9 mouse cellular contexts compared by ENCODE assay signal in genomic region chr16:8806703-8807102, GRCm38 (mm10). TPM values are rescaled to one million over a fixed set of nuclear protein-coding genes. Genes with fewer than 3 reads are reported as not detected.
DNase-seq lines count a peak whose midpoint lies in the region; ATAC-seq and TF ChIP-seq lines count a peak whose summit lies in the region.
"Had no signal": no experiment of that assay in that cellular context is flagged by ENCODE, and none has a peak within 500 bp of the region (broad histone marks: within the 10 kb centered on the region; RNA-seq: fewer than 3 reads in every experiment).

No protein-coding gene starts in this region.

- DNase-seq in gastrocnemius, postnatal 10 days = peak; percentile 34
- no peak for DNase-seq in gastrocnemius, adult 8-10 months (ENCODE audit: low spot score in 2 of 2)
- DNase-seq in thymus, adult 2 months = peak; percentile 48
- no peak for DNase-seq in thymus, adult 18-20 months
- DNase-seq in embryo, embryonic 11.5 days (ENCODE audit: low read depth, low spot score) = peak; percentile 24
- no peak for DNase-seq in right cerebral cortex, postnatal 10 days (ENCODE audit: low spot score in 2 of 2)
- DNase-seq in right cerebral cortex, adult 18-20 months = no peak

- TF ChIP-seq POLR2A in thymus, adult 2 months (IDR thresholded peaks at IDR 0.05; ENCODE audit: control insufficient read depth, extremely low read depth, insufficient read depth, low read length, poor library complexity) = no peak

- no peak overlapping the region for H3K27ac ChIP-seq in thymus, adult 2 months (ENCODE audit: control insufficient read depth, insufficient read depth, low read length)
- H3K27ac ChIP-seq: liver, embryonic 15.5 days had no signal

- 33% methylated on average over 4 of the region's 4 CpGs for WGBS in thymus, adult 2 months

- no peaks in the 10 kb centered on the region for H3K36me3 ChIP-seq in thymus, adult 2 months (ENCODE audit: control insufficient read depth, insufficient read depth, low read length)
- H3K36me3 ChIP-seq: liver, embryonic 15.5 days had no signal

- no peak for TF ChIP-seq CTCF in thymus, adult 2 months (IDR thresholded peaks at IDR 0.05; ENCODE audit: borderline replicate concordance, control insufficient read depth, extremely low read depth, insufficient read depth, low read length, poor library complexity)

- no peak overlapping the region for H3K4me3 ChIP-seq in thymus, adult 2 months (ENCODE audit: control insufficient read depth, insufficient read depth, low read length)
- H3K4me3 ChIP-seq: liver, embryonic 15.5 days had no signal

- H3K27me3 ChIP-seq in thymus, adult 2 months (ENCODE audit: control insufficient read depth, insufficient read depth, low read length) = no peaks in the 10 kb centered on the region

- no peaks in the 10 kb centered on the region for H3K4me1 ChIP-seq in thymus, adult 2 months (replicated peaks; ENCODE audit: control insufficient read depth, insufficient read depth, low read length)

- ATAC-seq in megakaryocyte progenitor cell, adult 5-6 weeks (replicated peaks; ENCODE audit: poor library complexity) = peak; percentile 82

RNA-seq across cellular contexts. Expression of gene Usp7, which starts 14.6 kb away (rescaled TPM):
- 10 to 100 TPM; 57.8 to 67.7 TPM for total RNA-seq in gastrocnemius, postnatal 10 days (2021)
- total RNA-seq in gastrocnemius, adult 8-10 months (2022) = 10 to 100 TPM; 51.1 to 62.5 (median 60.0) TPM
- polyA plus RNA-seq in thymus, adult 2 months (2012; rRNA removed) = 81.7 and 94.8 TPM in 2 replicates
- total RNA-seq in megakaryocyte progenitor cell, adult 5-6 weeks (2015) = 153 and 167 TPM in 2 replicates
- total RNA-seq in megakaryocyte progenitor cell, adult 5-6 weeks (2017) = 135 and 168 TPM in 2 replicates

RNA-seq across cellular contexts. Expression of gene 1810013L24Rik, which starts 23.2 kb away (rescaled TPM):
- total RNA-seq in gastrocnemius, postnatal 10 days (2021) = 10 to 100 TPM; 64.1 to 68.9 TPM
- total RNA-seq in gastrocnemius, adult 8-10 months (2022) = 100 to 1,000 TPM in 2 of 4 experiments, 10 to 100 TPM in 2; 97.6 to 111 (median 103) TPM
- 28.4 and 29.5 TPM in 2 replicates for polyA plus RNA-seq in thymus, adult 2 months (2012; rRNA removed)
- total RNA-seq in megakaryocyte progenitor cell, adult 5-6 weeks (2015) = 38.9 and 42.4 TPM in 2 replicates
- 34.7 and 43.7 TPM in 2 replicates for total RNA-seq in megakaryocyte progenitor cell, adult 5-6 weeks (2017)

Comparison
In these comparisons a context has a peak if more than half of its experiments do, and no peak if none do; other contexts are left out.
1. DNase-seq: peak in gastrocnemius, postnatal 10 days (single experiment), thymus, adult 2 months (single experiment) and embryo, embryonic 11.5 days (single experiment); none in gastrocnemius, adult 8-10 months (0 of 2), thymus, adult 18-20 months (0 of 2), right cerebral cortex, postnatal 10 days (0 of 2) and right cerebral cortex, adult 18-20 months (single experiment).